Mouse (Mus musculus) cerebellum, adult 2 months (tissue): ENCODE results near the gene Rit1. TPM values are rescaled to one million over a fixed set of nuclear protein-coding genes. Genes with fewer than 3 reads are reported as not detected.

Source experiments
- DNase-seq, 2 experiments: peaks; one replicate each; pipeline ENCODE4 v3.0.0; 2021
- H3K27ac ChIP-seq: fragments of 200-500 bp; 2 replicates; pipeline ENCODE4 v1.5.1; 2012; ENCODE audit warnings: low read length, control low read depth, inconsistent platforms; ENCODE audit not compliant: insufficient read depth
- H3K27me3 ChIP-seq: fragments of 200-500 bp; 2 replicates; pipeline ENCODE4 v1.6.1; 2012; ENCODE audit warnings: inconsistent platforms, mild to moderate bottlenecking, low read length, moderate library complexity; ENCODE audit not compliant: control insufficient read depth, insufficient read depth
- H3K4me1 ChIP-seq: fragments of 200-500 bp; 2 replicates; pipeline ENCODE4 v1.6.1; 2011; ENCODE audit warnings: low read length; ENCODE audit not compliant: control insufficient read depth, insufficient read depth
- H3K4me3 ChIP-seq: fragments of 200-500 bp; replicated peaks from 2 replicates; pipeline ENCODE3; 2011; ENCODE audit warnings: mild to moderate bottlenecking, low read depth, low read length, control low read depth; ENCODE audit not compliant: insufficient read depth
- CTCF ChIP-seq: fragments of 200-500 bp; IDR thresholded peaks from 2 replicates; pipeline ENCODE4 v1.5.1; 2011; ENCODE audit warnings: low read depth, mild to moderate bottlenecking, control low read depth, low read length, moderate library complexity, borderline replicate concordance; ENCODE audit not compliant: insufficient read depth
- POLR2A ChIP-seq: fragments of 200-500 bp; IDR thresholded peaks from 2 replicates; pipeline ENCODE4 v1.6.1; 2011; ENCODE audit warnings: low read length, control low read depth, borderline replicate concordance; ENCODE audit not compliant: insufficient read depth
- WGBS: fragments of 180-500 bp; shearing (Covaris S2); methylation state at CpG from one replicate; pipeline ENCODE4 v1.1.7; 2018; 5-methylcytosine and 5-hydroxymethylcytosine counted together
- polyA plus RNA-seq: library from polyadenylated mRNA; depleted of rRNA; stranded (reverse); fragments of >200 nt; gene quantifications from 2 replicates; pipeline ENCODE4 v1.2.3, GENCODE M21; 2012

Rit1 gene
- polyA plus RNA-seq, 1 experiment = 64.3 TPM

DNA sequence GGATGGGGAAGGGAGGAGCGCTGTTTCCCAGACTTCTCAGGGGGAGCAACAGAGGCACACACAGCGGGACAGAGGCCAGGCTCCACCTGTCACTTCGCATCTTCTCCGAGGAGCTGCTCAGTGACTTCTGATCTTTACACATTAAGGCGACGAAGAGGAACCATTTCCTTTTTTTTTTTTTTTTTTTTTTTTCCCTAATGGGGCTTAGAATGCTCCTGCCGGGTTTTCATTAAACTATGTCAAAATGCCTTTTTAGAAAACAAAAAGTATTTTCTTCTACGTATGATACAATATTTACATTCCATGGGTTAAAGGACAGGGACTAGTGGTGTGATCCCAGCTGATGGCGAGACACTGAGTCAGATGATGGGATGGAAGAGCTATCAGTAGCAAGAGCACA, 28.9 kb downstream of the Rit1 start:
- WGBS = 32% methylated on average over 9 of the region's 9 CpGs
- peak in 1 of 2 experiments; percentile 26 for DNase-seq
- no peaks in the 10 kb centered on the region for H3K27me3 ChIP-seq
- H3K27ac ChIP-seq = no peak overlapping the region
- no peak overlapping the region for H3K4me3 ChIP-seq
- 0 out of 2 replicates have a peak, but pooled peaks cover 5% of the 10 kb centered on the region for H3K4me1 ChIP-seq
- TF ChIP-seq POLR2A = no peak
- no peak for TF ChIP-seq CTCF

DNA sequence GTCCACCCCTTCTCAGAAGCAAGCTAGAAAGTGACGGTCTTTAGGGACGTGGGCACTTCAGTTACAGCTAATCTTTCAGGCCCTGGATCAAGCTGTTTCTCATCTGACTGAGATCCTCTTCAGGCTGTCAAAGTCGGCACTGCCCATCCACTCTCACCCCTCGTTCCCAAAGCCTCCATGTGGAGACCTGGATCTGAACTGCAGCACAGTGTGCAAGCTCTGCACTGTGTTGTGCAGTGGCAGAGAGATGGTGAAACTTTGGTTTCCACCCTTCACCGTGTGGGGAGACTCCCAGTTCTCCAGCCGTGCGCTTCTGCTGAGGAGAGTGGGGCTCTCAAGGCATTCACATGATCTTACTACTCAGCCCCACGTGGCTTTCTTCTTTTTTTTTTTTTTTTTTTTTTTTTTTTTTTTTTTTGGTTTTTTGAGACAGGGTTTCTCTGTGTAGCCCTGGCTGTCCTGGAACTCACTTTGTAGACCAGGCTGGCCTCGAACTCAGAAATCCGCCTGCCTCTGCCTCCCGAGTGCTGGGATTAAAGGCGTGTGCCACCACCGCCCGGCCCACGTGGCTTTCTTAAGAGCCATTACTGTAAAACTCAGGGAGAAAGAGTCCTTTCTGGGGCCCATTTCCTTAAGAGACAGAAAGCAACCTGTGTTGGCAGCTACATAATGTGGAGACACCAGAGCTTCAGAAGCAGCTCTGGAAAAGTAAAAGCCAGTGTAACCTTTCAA, 29.7 kb downstream of the Rit1 start:
- 0 out of 2 replicates have a peak, but pooled peaks cover 5% of the 10 kb centered on the region for H3K4me1 ChIP-seq
- 71% methylated on average over 15 of the region's 15 CpGs for WGBS

DNA sequence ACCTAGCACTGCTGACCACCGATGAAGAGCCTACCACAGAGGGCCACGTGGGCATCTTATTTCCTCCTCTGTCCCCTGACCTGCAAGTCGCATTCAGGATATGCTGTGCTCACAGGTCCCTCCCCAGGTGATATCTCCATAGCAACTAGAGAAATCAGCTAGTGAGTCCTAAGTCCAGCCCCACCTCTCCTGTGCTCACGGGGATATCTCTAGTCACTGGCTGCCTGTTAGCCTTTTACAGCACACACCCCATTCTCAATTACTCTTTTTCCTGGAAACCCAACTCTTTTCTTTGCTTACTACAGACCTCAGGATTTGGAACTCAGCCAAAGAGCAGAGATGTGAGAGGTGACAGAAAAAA, 30.2 kb downstream of the Rit1 start:
- no peak overlapping the region for H3K4me3 ChIP-seq
- no peak for DNase-seq
- H3K27me3 ChIP-seq = no peaks in the 10 kb centered on the region
- peaks cover 11% of the 10 kb centered on the region for H3K4me1 ChIP-seq
- 91% methylated on average over 4 of the region's 4 CpGs for WGBS
- H3K27ac ChIP-seq = no peak overlapping the region
- TF ChIP-seq POLR2A (no peak), CTCF (no peak)

More for the DNA sequence above, 29.7 kb downstream of the Rit1 start:
- Histone ChIP-seq H3K27me3 (no peaks in the 10 kb centered on the region), H3K27ac (no peak overlapping the region), H3K4me3 (no peak overlapping the region)
- no peak for TF ChIP-seq POLR2A
- TF ChIP-seq CTCF = no peak
- DNase-seq = no peak

DNA sequence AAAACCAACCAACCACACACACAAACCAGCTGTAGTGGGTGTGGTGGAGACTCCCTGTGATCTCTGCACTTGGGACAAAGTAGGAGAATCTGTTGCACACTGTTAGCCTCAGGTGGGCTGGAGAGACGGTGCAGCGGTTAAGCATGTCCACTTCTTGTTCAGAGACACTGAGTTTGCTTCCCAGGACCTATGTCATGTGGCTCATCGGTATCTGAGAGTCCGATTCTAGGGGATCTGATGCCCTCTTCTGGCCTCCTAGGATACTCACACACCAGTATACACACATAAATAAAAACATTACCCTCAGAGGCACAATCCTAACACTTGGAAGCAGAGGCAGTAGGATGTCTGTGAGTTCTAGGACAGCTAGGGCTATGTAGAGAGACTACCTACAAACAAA, 37.6 kb downstream of the Rit1 start:
- H3K4me1 ChIP-seq = peaks cover 40% of the 10 kb centered on the region
- WGBS = 45% methylated on average over 4 of the region's 4 CpGs

DNA sequence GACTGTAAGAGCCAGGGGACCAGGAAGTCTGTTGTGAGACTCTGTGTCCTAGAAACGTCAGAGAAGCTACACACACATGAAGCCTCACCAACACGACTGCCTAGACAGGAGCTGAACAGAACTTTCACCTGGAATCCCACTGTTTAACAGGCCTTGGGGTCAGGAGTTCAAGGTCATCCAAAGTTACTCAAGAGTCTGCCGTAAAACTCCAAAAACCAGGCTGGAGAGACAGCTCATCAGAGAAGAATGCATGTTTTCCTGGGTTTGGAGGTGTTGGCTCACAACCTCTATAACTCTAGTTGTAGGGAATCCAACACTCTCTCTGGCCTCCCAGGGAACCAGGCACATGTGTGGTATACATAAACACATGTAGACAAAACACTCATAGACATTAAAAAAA, 38.9 kb downstream of the Rit1 start:
- DNase-seq = no peak
- Histone ChIP-seq H3K27me3 (no peaks in the 10 kb centered on the region), H3K27ac (peak overlapping the region; percentile 39; the same call in 1 of the 2 replicates), H3K4me3 (no peak overlapping the region), H3K4me1 (peaks cover 49% of the 10 kb centered on the region)
- WGBS = 25% methylated on average over 3 of the region's 3 CpGs
- TF ChIP-seq POLR2A (no peak), CTCF (no peak)

More for the DNA sequence above, 37.6 kb downstream of the Rit1 start:
- no peak for DNase-seq
- Histone ChIP-seq H3K27me3 (no peaks in the 10 kb centered on the region), H3K27ac (no peak overlapping the region), H3K4me3 (no peak overlapping the region)
- peak; percentile 19; the same call in 1 of the 2 replicates for TF ChIP-seq CTCF
- TF ChIP-seq POLR2A = no peak

DNA sequence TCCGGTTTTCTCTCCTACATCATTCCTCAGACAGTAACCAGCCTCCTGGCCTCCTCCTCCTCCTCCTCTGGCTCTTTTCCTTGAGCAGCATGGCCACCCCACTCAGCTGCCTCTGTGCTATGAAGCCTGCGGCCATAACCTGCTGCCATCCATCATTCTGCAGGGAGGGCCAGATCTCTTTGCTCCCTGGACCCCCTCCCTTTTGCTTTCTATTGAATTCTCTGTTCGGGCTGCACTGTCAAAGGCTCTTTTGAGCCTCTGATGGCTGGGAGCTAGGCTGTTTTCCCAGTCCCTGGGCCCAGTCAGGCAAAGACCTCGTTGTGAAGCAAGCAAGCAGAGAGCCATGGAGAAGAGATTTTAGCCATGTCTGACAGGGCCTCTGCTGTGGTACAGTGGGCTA, 39.6 kb downstream of the Rit1 start:
- Histone ChIP-seq H3K4me1 (peaks cover 50% of the 10 kb centered on the region), H3K4me3 (peak overlapping the region; percentile 23), H3K27me3 (no peaks in the 10 kb centered on the region), H3K27ac (peak overlapping the region; percentile 46; the same call in 1 of the 2 replicates)
- 10% methylated on average over 4 of the region's 4 CpGs for WGBS
- TF ChIP-seq POLR2A (no peak), CTCF (no peak)
- peak in 1 of 2 experiments; percentile 33 for DNase-seq

DNA sequence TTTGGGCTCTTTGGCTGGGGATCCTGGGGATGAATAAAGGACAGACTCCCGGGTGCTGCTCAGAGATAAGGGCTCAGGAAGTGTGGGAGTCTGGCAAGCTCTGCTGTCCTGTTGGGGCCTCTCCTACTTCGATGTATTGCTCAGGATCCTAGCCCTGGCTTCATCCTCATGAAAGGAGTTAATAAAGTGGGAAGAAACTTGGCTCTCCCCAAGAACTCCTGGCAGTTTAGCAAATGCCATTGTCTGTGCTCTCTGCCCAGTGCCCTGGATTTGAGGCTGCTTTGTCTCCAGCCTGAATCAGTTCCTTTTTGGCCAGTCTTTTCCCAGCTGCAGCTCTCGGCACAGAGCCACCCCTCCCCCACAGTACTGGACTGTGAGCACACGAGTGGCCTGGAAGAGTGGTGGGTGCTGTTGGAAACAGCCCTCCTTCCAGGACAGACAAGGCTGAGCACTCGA, 41.4 kb downstream of the Rit1 start:
- H3K4me1 ChIP-seq = peaks cover 54% of the 10 kb centered on the region
- H3K27ac ChIP-seq = peak overlapping the region; percentile 4
- peak overlapping the region; percentile 9 for H3K4me3 ChIP-seq
- TF ChIP-seq CTCF (no peak), POLR2A (no peak)
- peak; percentile 68 to 78 for DNase-seq
- H3K27me3 ChIP-seq = no peaks in the 10 kb centered on the region
- WGBS = 0% methylated on average over 5 of the region's 5 CpGs

DNA sequence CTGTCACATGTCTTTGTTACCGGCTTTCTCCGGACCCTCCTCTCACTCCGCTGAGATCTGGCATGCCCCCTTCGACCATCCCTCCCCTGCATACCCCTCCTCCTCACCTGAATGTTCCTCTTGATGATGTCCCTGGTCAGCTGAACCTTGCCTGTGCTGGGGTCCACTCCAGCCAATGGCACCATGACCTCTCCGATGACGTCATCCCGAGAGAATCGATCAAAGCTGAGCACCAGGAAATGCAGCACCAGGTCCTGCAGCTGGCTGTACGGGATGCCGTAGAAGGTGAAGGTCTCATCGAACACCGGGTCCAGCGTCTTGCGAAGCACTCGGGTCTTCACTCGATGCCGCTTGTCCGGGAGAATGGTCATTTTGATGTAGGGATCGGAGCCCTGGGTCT, 45.0 kb downstream of the Rit1 start:
- no peak overlapping the region for H3K27ac ChIP-seq
- H3K27me3 ChIP-seq = no peaks in the 10 kb centered on the region
- 91% methylated on average over 19 of the region's 19 CpGs for WGBS
- no peak overlapping the region for H3K4me3 ChIP-seq
- DNase-seq = peak in 1 of 2 experiments; percentile 25
- peaks cover 50% of the 10 kb centered on the region for H3K4me1 ChIP-seq
- TF ChIP-seq CTCF (no peak), POLR2A (no peak)
